Mouse (Mus musculus): ENCODE measurements around the gene Unc93b1.

DNA sequence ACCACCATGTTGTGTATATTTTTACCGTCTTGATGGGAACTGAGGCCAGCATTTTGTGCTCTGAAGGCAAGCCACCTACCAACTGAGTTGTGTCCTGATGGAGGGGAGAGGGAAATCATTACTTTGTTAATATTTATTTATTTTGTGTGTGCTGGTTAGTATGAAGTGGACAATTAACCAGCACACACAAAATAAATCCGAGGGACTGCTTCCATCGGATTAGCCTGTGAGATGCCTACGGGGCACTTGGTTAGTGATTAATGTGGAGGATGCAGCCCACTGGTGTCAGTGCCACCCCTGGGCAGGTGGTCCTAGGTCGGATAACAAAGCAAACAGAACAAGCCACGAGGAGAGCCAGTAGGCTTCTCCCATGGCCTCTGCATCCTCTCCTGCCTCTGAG lies 59.9 kb downstream of the Unc93b1 start:
- TF ChIP-seq CTCF (IDR thresholded peaks at IDR 0.05) (no peak), EP300 (IDR thresholded peaks at IDR 0.05) (no peak)
